In genomic region chr12:84361555-84362489, GRCm38 (mm10) we compare ENCODE assay signal across 8 mouse cellular contexts. TPM values are rescaled to one million over a fixed set of nuclear protein-coding genes. Genes with fewer than 3 reads are reported as not detected.
DNase-seq lines count a peak whose midpoint lies in the region; ATAC-seq and TF ChIP-seq lines count a peak whose summit lies in the region.

Coq6 (plus strand) TSS chr12:84361657.
Fam161b (minus strand) TSS chr12:84361833.

- WGBS in forebrain, embryonic 11.5 days = under 1% methylated on average over 51 of the region's 51 CpGs
- WGBS in heart, embryonic 16.5 days = under 1% methylated on average over 51 of the region's 51 CpGs
- under 1% methylated on average over 51 of the region's 51 CpGs for WGBS in liver, embryonic 15.5 days (ENCODE audit: insufficient replicate concordance)
- under 1% methylated on average over 51 of the region's 51 CpGs for WGBS in neural tube, embryonic 12.5 days

- no peak for TF ChIP-seq EP300 in CH12.LX (IDR thresholded peaks at IDR 0.05; ENCODE audit: low read length)

- peak within 1 kb of the TSS; percentile 89 to 100 (median 90) for H3K4me3 ChIP-seq in CH12.LX (replicated peaks in 1 of 3; ENCODE audit: low read depth in 2 of 3, low read length in 2 of 3, poor library complexity in 1 of 3)
- peak within 1 kb of the TSS; percentile 98 for H3K4me3 ChIP-seq in forebrain, embryonic 11.5 days (ENCODE audit: low read depth, low read length)
- H3K4me3 ChIP-seq in heart, embryonic 16.5 days (ENCODE audit: low read length) = peak within 1 kb of the TSS; percentile 89
- peak within 1 kb of the TSS; percentile 87 for H3K4me3 ChIP-seq in liver, embryonic 15.5 days (replicated peaks)
- peak within 1 kb of the TSS; percentile 92 for H3K4me3 ChIP-seq in neural tube, embryonic 12.5 days

- H3K27me3 ChIP-seq in CH12.LX (replicated peaks) = no peaks in the 10 kb centered on the region
- H3K27me3 ChIP-seq in forebrain, embryonic 11.5 days (ENCODE audit: control insufficient read depth, insufficient read depth, low read length) = no peaks in the 10 kb centered on the region
- no peaks in the 10 kb centered on the region for H3K27me3 ChIP-seq in heart, embryonic 16.5 days (ENCODE audit: control insufficient read depth, insufficient read depth, low read length)
- no peaks in the 10 kb centered on the region for H3K27me3 ChIP-seq in liver, embryonic 15.5 days
- H3K27me3 ChIP-seq in neural tube, embryonic 12.5 days (replicated peaks) = no peaks in the 10 kb centered on the region

- H3K79me2 ChIP-seq in CH12.LX (replicated peaks; ENCODE audit: control insufficient read depth, extremely low read depth, insufficient read depth, poor library complexity, severe bottlenecking) = peaks cover 21% of the 10 kb centered on the region

- peak within 1 kb of the TSS; percentile 29; the same call in 1 of the 2 replicates for H3K27ac ChIP-seq in CH12.LX (ENCODE audit: insufficient read depth, low read depth)
- H3K27ac ChIP-seq in forebrain, embryonic 11.5 days (ENCODE audit: low read depth, low read length) = no peak within 1 kb of the TSS
- H3K27ac ChIP-seq in heart, embryonic 16.5 days (ENCODE audit: low read length) = peak within 1 kb of the TSS; percentile 76
- peak within 1 kb of the TSS; percentile 73 for H3K27ac ChIP-seq in liver, embryonic 15.5 days (replicated peaks)
- H3K27ac ChIP-seq in neural tube, embryonic 12.5 days = no peak within 1 kb of the TSS

- peak; percentile 86 for TF ChIP-seq POLR2A in CH12.LX (IDR thresholded peaks at IDR 0.05; ENCODE audit: low read depth, low read length)

- peak within 1 kb of the TSS; percentile 81 for H3K4me2 ChIP-seq in CH12.LX (ENCODE audit: insufficient read depth, low read depth, poor library complexity, severe bottlenecking)
- peak within 1 kb of the TSS; percentile 88 for H3K4me2 ChIP-seq in forebrain, embryonic 11.5 days (ENCODE audit: low read depth, low read length, severe bottlenecking)
- peak within 1 kb of the TSS; percentile 89 for H3K4me2 ChIP-seq in heart, embryonic 16.5 days (ENCODE audit: low read depth, low read length)
- H3K4me2 ChIP-seq in liver, embryonic 15.5 days = peak within 1 kb of the TSS; percentile 93
- H3K4me2 ChIP-seq in neural tube, embryonic 12.5 days (replicated peaks) = peak within 1 kb of the TSS; percentile 79

- DNase-seq in CH12.LX (ENCODE audit: extremely low read depth) = peak; percentile 99
- peak; percentile 98 for DNase-seq in c-Kit-positive CD71-positive TER-119-negative erythroid progenitor cells, embryonic 14.5 days (ENCODE audit: low read depth)
- DNase-seq in forebrain, embryonic 11.5 days (ENCODE audit: low spot score) = peak; percentile 95
- DNase-seq in kidney, postnatal 36 days = peak; percentile 98 to 99
- DNase-seq in telencephalon, adult 2 months (ENCODE audit: low read depth, low spot score) = peak; percentile 99

- ATAC-seq in forebrain, embryonic 11.5 days (replicated peaks; ENCODE audit: low FRiP score) = peak; percentile 99
- peak; percentile 95 for ATAC-seq in heart, embryonic 16.5 days (replicated peaks; ENCODE audit: extremely low read depth, insufficient read depth, low FRiP score)
- ATAC-seq in liver, embryonic 15.5 days (ENCODE audit: insufficient read depth) = peak; percentile 95
- peak; percentile 99 for ATAC-seq in neural tube, embryonic 12.5 days (ENCODE audit: low FRiP score, low read depth)

- H3K4me1 ChIP-seq in CH12.LX (ENCODE audit: control insufficient read depth in 1 of 2, insufficient read depth in 2 of 2) = peaks cover 4 to 26% of the 10 kb centered on the region in 2 experiments; a peak in 3 of 4 replicates
- peaks cover 6% of the 10 kb centered on the region; the same call in 1 of the 2 replicates for H3K4me1 ChIP-seq in forebrain, embryonic 11.5 days (replicated peaks; ENCODE audit: control insufficient read depth, insufficient read depth, low read length)
- peaks cover 36% of the 10 kb centered on the region for H3K4me1 ChIP-seq in heart, embryonic 16.5 days (ENCODE audit: control insufficient read depth, insufficient read depth, low read length)
- H3K4me1 ChIP-seq in liver, embryonic 15.5 days (replicated peaks) = peaks cover 66% of the 10 kb centered on the region
- peaks cover 14% of the 10 kb centered on the region for H3K4me1 ChIP-seq in neural tube, embryonic 12.5 days

- H3K9ac ChIP-seq in CH12.LX (ENCODE audit: insufficient read depth, low read depth) = peak within 1 kb of the TSS; percentile 72
- peak within 1 kb of the TSS; percentile 84 for H3K9ac ChIP-seq in forebrain, embryonic 11.5 days (ENCODE audit: low read length)
- H3K9ac ChIP-seq in heart, embryonic 16.5 days (ENCODE audit: low read length) = peak within 1 kb of the TSS; percentile 93
- H3K9ac ChIP-seq in liver, embryonic 15.5 days = peak within 1 kb of the TSS; percentile 71
- peak within 1 kb of the TSS; percentile 75 for H3K9ac ChIP-seq in neural tube, embryonic 12.5 days

- no peak for TF ChIP-seq CTCF in CH12.LX (conservative IDR thresholded peaks at IDR 0.05 in 1 of 2, IDR thresholded peaks at IDR 0.05 in 1 of 2; ENCODE audit: low read depth in 2 of 2, low read length in 2 of 2)

- no peak for TF ChIP-seq RAD21 in CH12.LX (IDR thresholded peaks at IDR 0.05; ENCODE audit: low read depth, low read length)

- in situ Hi-C loops in CH12.LX (cut with MboI; ENCODE audit: low pct_ligation_motif_present, low pct_unique_long_range_greater_than_20kb, low sequenced_read_pairs) = no loop called here

- peaks cover under 1 to 14% of the 10 kb centered on the region in 2 experiments for H3K36me3 ChIP-seq in CH12.LX (replicated peaks in 1 of 2; ENCODE audit: control insufficient read depth in 1 of 2, insufficient read depth in 1 of 2, low read length in 1 of 2)
- H3K36me3 ChIP-seq in forebrain, embryonic 11.5 days (ENCODE audit: control insufficient read depth, insufficient read depth, low read length) = no peaks in the 10 kb centered on the region
- peaks cover 5% of the 10 kb centered on the region; the same call in 1 of the 2 replicates for H3K36me3 ChIP-seq in heart, embryonic 16.5 days (ENCODE audit: control insufficient read depth, insufficient read depth)
- peaks cover under 1% of the 10 kb centered on the region for H3K36me3 ChIP-seq in liver, embryonic 15.5 days (replicated peaks)
- H3K36me3 ChIP-seq in neural tube, embryonic 12.5 days = peaks cover 6% of the 10 kb centered on the region; the same call in 1 of the 2 replicates

- H3K9me3 ChIP-seq in CH12.LX (replicated peaks; ENCODE audit: low read length) = no peaks in the 10 kb centered on the region
- H3K9me3 ChIP-seq in forebrain, embryonic 11.5 days (ENCODE audit: control insufficient read depth, low read length) = no peaks in the 10 kb centered on the region
- H3K9me3 ChIP-seq in heart, embryonic 16.5 days (replicated peaks; ENCODE audit: control insufficient read depth, low read length) = no peaks in the 10 kb centered on the region
- no peaks in the 10 kb centered on the region for H3K9me3 ChIP-seq in liver, embryonic 15.5 days (replicated peaks)
- H3K9me3 ChIP-seq in neural tube, embryonic 12.5 days = no peaks in the 10 kb centered on the region

- dilution Hi-C loops in CH12.LX (cut with MboI; ENCODE audit: extremely low pct_ligation_motif_present, extremely low pct_unique_long_range_greater_than_20kb, low sequenced_read_pairs) = no loop called here

TF ChIP-seq in CH12.LX, 34 proteins besides CTCF, POLR2A, EP300 and RAD21 (continues in another document):
- TF ChIP-seq MXI1 (IDR thresholded peaks at IDR 0.05; ENCODE audit: low read depth, low read length) (peak; percentile 93), HCFC1 (IDR thresholded peaks at IDR 0.05; ENCODE audit: low read depth, low read length) (peak; percentile 93), TCF12 (IDR thresholded peaks at IDR 0.05; ENCODE audit: low read depth, low read length) (peak; percentile 84), MYC (IDR thresholded peaks at IDR 0.05; ENCODE audit: low read depth, low read length) (no peak), JUN (IDR thresholded peaks at IDR 0.05; ENCODE audit: insufficient read depth, low read depth, low read length) (no peak), TBP (conservative IDR thresholded peaks at IDR 0.05; ENCODE audit: low read depth, low read length) (no peak; the same call in 1 of the 2 replicates), E2F4 (IDR thresholded peaks at IDR 0.05; ENCODE audit: insufficient replicate concordance, low read depth, low read length) (peak; percentile 78; the same call in 1 of the 2 replicates), ELF1 (IDR thresholded peaks at IDR 0.05; ENCODE audit: low read depth, low read length) (peak; percentile 84), NRF1 (IDR thresholded peaks at IDR 0.05; ENCODE audit: low read depth, low read length) (peak; percentile 68), NELFE (IDR thresholded peaks at IDR 0.05; ENCODE audit: low read depth, low read length) (peak; percentile 71), MAZ (IDR thresholded peaks at IDR 0.05; ENCODE audit: low read depth, low read length) (no peak), ZKSCAN1 (IDR thresholded peaks at IDR 0.05; ENCODE audit: borderline replicate concordance, low read depth, low read length) (no peak), CHD2 (IDR thresholded peaks at IDR 0.05; ENCODE audit: low read length) (peak; percentile 96), GABPA (IDR thresholded peaks at IDR 0.05; ENCODE audit: insufficient replicate concordance, low read depth, low read length) (no peak; the same call in 1 of the 2 replicates), JUND (conservative IDR thresholded peaks at IDR 0.05; ENCODE audit: low read depth, low read length) (no peak), IRF4 (IDR thresholded peaks at IDR 0.05; ENCODE audit: low read depth, low read length) (peak; percentile 12; the same call in 1 of the 2 replicates)

RNA-seq across cellular contexts. Expression of gene Coq6, which starts in this region (rescaled TPM):
- 35.0 and 37.8 TPM in 2 replicates for total RNA-seq in CH12.LX (2012; rRNA removed)
- 31.9 and 37.9 TPM in 2 replicates for total RNA-seq in CH12.LX (2014; rRNA removed)
- polyA plus RNA-seq in CH12.LX (2012; ENCODE audit: insufficient read length, low read depth) = 23.6 and 35.5 TPM in 2 replicates
- 40.3 and 46.2 TPM in 2 replicates for polyA plus RNA-seq in forebrain, embryonic 11.5 days (2014; fragmentation: Nextera tagmentation; extraction: Ambion mirVana)
- polyA plus RNA-seq in heart, embryonic 16.5 days (2015; fragmentation: Nextera tagmentation; extraction: Ambion mirVana) = 94.2 and 95.2 TPM in 2 replicates
- 24.7 and 25.5 TPM in 2 replicates for polyA plus RNA-seq in liver, embryonic 15.5 days (2015; fragmentation: Nextera tagmentation; extraction: Ambion mirVana)
- 37.8 and 40.9 TPM in 2 replicates for polyA plus RNA-seq in neural tube, embryonic 12.5 days (2016; fragmentation: Nextera tagmentation; extraction: Ambion mirVana)

RNA-seq across cellular contexts. Expression of gene Fam161b, which starts in this region (rescaled TPM):
- 0.98 and 1.0 TPM in 2 replicates for total RNA-seq in CH12.LX (2012; rRNA removed)
- total RNA-seq in CH12.LX (2014; rRNA removed) = 0.38 and 0.87 TPM in 2 replicates
- 0.80 and 1.00 TPM in 2 replicates for polyA plus RNA-seq in CH12.LX (2012; ENCODE audit: insufficient read length, low read depth)
- 8.0 and 8.3 TPM in 2 replicates for polyA plus RNA-seq in forebrain, embryonic 11.5 days (2014; fragmentation: Nextera tagmentation; extraction: Ambion mirVana)
- 8.1 and 8.2 TPM in 2 replicates for polyA plus RNA-seq in heart, embryonic 16.5 days (2015; fragmentation: Nextera tagmentation; extraction: Ambion mirVana)
- polyA plus RNA-seq in liver, embryonic 15.5 days (2015; fragmentation: Nextera tagmentation; extraction: Ambion mirVana) = 1.0 and 1.4 TPM in 2 replicates
- polyA plus RNA-seq in neural tube, embryonic 12.5 days (2016; fragmentation: Nextera tagmentation; extraction: Ambion mirVana) = 11.5 and 12.5 TPM in 2 replicates

Comparison
In these comparisons a context has a peak if more than half of its experiments do, and no peak if none do; other contexts are left out.
1. H3K27ac ChIP-seq: peak in CH12.LX (single experiment), heart, embryonic 16.5 days (single experiment) and liver, embryonic 15.5 days (single experiment); none in forebrain, embryonic 11.5 days (single experiment) and neural tube, embryonic 12.5 days (single experiment).
2. Peak in every context shown above with its lines, with median percentiles within 50 percentile points of each other: DNase-seq, H3K4me2 ChIP-seq, H3K4me3 ChIP-seq, H3K9ac ChIP-seq and ATAC-seq.